Mouse (Mus musculus) liver, postnatal 0 days (tissue): Measurements from ENCODE around the gene Tspan18.

Source experiments
- CTCF ChIP-seq: sonication (generic); IDR thresholded peaks from 2 replicates; pipeline ENCODE4 v1.5.1; 2016; ENCODE audit warnings: antibody characterized with exemption, low read depth
- EP300 ChIP-seq: IDR thresholded peaks from 2 replicates; pipeline ENCODE4 v1.6.1; 2016; ENCODE audit warnings: antibody characterized with exemption, low read depth, mild to moderate bottlenecking

DNA sequence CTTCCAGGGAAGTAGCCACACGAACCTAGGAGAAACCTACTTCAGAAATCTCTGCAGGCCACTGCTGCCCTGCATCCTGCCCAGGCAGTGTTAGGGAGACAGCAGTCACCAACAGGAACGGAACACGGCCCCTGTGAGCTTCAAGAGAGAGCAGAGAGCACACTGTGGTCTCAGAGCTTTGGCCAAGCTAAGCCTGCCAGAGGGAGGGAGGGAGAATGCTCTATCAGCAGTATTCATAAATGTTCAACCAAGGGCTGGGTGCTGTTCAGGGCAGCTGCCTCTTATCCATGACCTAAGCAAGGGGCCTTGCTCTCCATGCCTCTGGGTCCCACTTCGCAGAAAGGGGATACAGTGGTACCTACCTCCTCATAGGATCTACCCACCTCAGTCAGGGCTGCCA is 51.7 kb downstream of the Tspan18 start:
- TF ChIP-seq CTCF (no peak), EP300 (no peak)
